Mouse (Mus musculus): ENCODE measurements around the gene Iqschfp. TPM values are rescaled to one million over a fixed set of nuclear protein-coding genes. Genes with fewer than 3 reads are reported as not detected.
A peak's percentile ranks its signal among the peaks of the same experiment; 100 is the strongest.

Iqschfp gene
- total RNA-seq, 2 experiments from 2014 or later = not detected

DNA sequence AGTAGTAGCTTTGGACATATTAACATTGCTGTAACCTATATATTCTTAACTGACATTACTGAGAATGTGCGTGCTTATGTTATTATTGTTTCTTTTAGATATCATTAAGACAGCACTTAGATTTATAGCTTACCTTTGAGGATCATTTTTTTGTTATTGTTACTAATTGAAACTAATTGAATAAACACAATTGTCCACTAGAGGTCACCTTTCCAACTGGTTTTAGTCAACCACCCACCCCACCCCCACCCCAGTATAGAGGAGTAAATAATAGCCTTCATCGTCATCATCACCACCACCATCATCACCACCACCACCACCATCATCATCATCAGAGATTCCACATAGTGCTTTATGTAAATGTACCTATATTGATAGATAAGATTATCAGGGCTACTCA lies 670.8 kb downstream of the Iqschfp start:
- intact Hi-C loops (cut with DNase I) = loop anchor here (5.0 kb wide), 1 partner anchor 149 kb away; no protein-coding TSS in a partner anchor
- Histone ChIP-seq H3K27ac (no peak overlapping the region), H3K4me3 (no peak overlapping the region)
- TF ChIP-seq CTCF (IDR thresholded peaks at IDR 0.05) = peak; percentile 49
- no peak for DNase-seq

DNA sequence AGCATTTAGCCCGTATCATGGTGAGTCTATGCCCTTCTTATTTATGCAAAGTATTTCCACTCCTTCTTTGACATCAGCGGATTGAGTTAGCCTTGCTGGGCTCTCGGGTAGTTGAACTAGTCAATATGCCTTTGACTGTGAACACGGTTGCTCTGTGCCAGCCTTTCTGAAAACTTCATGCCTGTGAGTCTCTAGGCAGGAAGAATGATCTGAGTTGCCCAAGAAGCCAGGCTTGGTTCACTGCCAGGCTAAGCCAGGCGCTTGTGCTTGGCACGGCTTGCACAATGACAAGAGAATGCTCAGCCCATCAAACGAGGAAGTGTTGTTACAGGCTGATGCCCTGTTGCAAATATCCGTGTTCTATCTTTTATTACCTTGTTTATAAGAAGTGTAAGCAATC lies 671.9 kb downstream of the Iqschfp start:
- TF ChIP-seq CTCF (IDR thresholded peaks at IDR 0.05) = no peak
- no peak overlapping the region for H3K4me3 ChIP-seq
- intact Hi-C loops (cut with DNase I) = loop anchor here (5.0 kb wide), 1 partner anchor 148 kb away; no protein-coding TSS in a partner anchor
- DNase-seq = peak; percentile 70
- no peak overlapping the region for H3K27ac ChIP-seq

GRCm38 (mm10) chr3:68564978-68565674 lies 673.1 kb downstream of the Iqschfp start:
- H3K27ac ChIP-seq = no peak overlapping the region
- H3K4me3 ChIP-seq = no peak overlapping the region
- intact Hi-C loops (cut with DNase I) = loop anchor here (5.0 kb wide), 1 partner anchor 147 kb away; no protein-coding TSS in a partner anchor
- TF ChIP-seq CTCF (IDR thresholded peaks at IDR 0.05) = no peak
- DNase-seq = no peak

DNA sequence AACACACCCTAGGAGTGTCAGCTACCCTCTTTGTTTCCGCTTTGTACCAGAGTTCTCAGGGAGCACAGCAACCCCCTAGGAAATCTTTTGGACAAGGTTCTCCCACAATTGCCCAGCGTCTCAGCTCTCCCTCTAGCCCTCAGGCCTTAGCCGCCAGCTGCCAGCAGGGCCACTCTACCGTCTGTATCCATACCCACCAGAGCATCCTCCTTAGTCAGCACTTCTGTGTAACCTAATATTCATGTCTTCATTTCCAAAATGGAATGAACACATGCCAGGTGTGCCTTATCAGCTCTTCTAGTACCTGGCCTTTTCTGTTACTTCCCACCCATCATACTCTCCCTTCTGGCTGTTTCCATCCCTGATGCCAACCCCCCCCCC lies 673.6 kb downstream of the Iqschfp start:
- TF ChIP-seq CTCF (IDR thresholded peaks at IDR 0.05) = no peak
- no peak overlapping the region for H3K4me3 ChIP-seq
- intact Hi-C loops (cut with DNase I) = no loop called here
- DNase-seq = no peak
- no peak overlapping the region for H3K27ac ChIP-seq

GRCm38 (mm10) chr3:68567581-68567980 lies 675.5 kb downstream of the Iqschfp start:
- no peak for DNase-seq
- no peak for TF ChIP-seq CTCF (IDR thresholded peaks at IDR 0.05)
- intact Hi-C loops (cut with DNase I) = no loop called here
- no peak overlapping the region for H3K27ac ChIP-seq
- no peak overlapping the region for H3K4me3 ChIP-seq

GRCm38 (mm10) chr3:68568149-68568548 lies 676.1 kb downstream of the Iqschfp start:
- DNase-seq = no peak
- intact Hi-C loops (cut with DNase I) = no loop called here
- TF ChIP-seq CTCF (IDR thresholded peaks at IDR 0.05) = no peak
- no peak overlapping the region for H3K27ac ChIP-seq
- no peak overlapping the region for H3K4me3 ChIP-seq

DNA sequence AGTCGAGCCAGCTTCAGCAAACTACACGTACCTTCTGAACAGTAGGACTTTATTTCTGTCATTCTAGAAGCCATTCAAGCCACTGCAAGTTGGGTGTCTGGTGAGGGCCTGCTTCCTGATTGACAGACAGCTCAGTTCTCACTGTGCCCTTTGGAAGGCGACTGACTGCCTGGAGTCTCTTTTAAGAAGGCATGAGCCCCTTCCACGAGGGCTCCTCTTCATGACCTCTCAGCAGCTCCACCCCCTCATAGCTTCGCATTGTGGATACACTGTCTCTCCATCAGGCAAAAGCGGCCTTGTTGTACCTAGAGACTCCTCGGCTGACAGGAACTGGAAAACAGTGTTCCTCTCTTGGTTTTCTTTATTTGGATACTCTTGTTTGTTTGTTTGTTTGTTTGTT lies 676.7 kb downstream of the Iqschfp start:
- intact Hi-C loops (cut with DNase I) = no loop called here
- no peak for TF ChIP-seq CTCF (IDR thresholded peaks at IDR 0.05)
- no peak for DNase-seq
- H3K27ac ChIP-seq = no peak overlapping the region
- no peak overlapping the region for H3K4me3 ChIP-seq

GRCm38 (mm10) chr3:68570319-68570718 lies 678.3 kb downstream of the Iqschfp start:
- DNase-seq = no peak
- TF ChIP-seq CTCF (IDR thresholded peaks at IDR 0.05) = no peak
- intact Hi-C loops (cut with DNase I) = no loop called here
- Histone ChIP-seq H3K4me3 (no peak overlapping the region), H3K27ac (no peak overlapping the region)

DNA sequence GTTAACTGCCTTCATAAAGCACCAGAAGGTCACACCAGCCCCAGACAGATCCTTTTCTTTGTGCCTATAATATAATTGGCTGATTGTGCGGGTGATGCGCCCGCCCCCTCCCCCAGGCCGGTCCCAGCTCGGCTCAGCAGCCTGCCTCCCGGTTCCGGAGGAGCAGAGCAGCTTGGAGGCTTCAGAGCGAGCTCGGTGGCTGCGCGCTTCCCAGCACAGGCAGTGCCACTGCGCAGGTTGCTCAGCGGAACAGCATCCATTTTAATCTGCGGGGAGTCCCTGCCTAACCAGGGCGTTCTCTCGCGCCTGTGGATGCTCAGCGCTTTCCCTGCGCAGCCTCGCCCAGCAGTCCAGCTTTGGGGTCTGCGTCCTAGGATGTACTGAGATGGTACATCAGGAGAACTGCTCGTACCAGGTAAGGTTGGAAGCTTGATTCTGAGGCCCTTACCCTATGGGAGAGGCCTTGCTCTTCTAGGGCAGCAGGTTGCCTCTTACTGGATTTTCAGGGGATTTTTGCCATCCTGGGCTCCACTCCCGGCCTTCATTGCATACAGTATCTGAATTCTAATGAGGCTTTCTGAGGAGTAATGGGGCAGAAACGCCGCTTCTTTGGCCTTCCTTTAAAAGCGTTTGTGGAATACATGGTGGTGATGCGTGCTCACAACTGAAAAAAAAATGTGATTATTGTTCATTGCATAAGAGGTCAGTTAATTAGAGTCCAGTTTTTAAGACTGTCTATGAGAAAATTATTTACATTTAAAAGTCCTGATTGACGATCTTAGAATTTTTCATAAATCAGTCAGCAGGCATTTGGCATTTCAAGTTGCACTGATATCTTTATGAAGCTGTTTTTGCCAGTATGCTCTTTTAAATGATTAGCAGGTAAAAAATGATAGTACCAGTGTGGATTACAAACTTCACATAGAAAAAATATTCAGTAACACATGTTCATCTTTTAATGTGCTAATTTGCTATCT lies 680.5 kb downstream of the Iqschfp start:
- TF ChIP-seq CTCF (IDR thresholded peaks at IDR 0.05) = no peak
- peak; percentile 46 for DNase-seq
- intact Hi-C loops (cut with DNase I) = no loop called here
- Histone ChIP-seq H3K27ac (peak overlapping the region; percentile 56), H3K4me3 (peak overlapping the region; percentile 63)

GRCm38 (mm10) chr3:68573226-68573624 lies 681.2 kb downstream of the Iqschfp start:
- intact Hi-C loops (cut with DNase I) = no loop called here
- Histone ChIP-seq H3K27ac (peak overlapping the region; percentile 56; the same call in 1 of the 2 replicates), H3K4me3 (peak overlapping the region; percentile 63)
- no peak for DNase-seq
- no peak for TF ChIP-seq CTCF (IDR thresholded peaks at IDR 0.05)

GRCm38 (mm10) chr3:68574097-68574496 lies 682.1 kb downstream of the Iqschfp start:
- no peak for DNase-seq
- Histone ChIP-seq H3K4me3 (peak overlapping the region; percentile 63; the same call in 1 of the 2 replicates), H3K27ac (no peak overlapping the region)
- intact Hi-C loops (cut with DNase I) = no loop called here
- TF ChIP-seq CTCF (IDR thresholded peaks at IDR 0.05) = no peak

DNA sequence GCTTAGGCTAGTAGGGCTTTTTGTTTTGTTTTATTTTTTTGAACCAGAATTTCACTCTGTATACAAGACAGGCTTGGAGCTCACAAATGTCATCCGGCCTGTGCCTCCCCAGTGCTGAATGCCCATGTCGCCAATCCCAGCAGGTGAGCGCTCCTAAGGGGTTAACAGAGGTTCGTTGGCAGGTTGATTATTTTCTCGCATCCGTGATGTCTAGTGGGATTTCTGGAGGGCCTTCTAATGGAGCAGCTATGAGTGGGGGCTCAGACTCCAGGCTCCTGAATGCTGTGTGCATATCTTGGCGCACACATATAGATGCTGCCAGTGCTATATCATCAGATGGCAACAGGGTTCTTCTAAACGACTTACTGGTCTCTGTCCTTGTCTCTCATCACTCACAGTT lies 682.5 kb downstream of the Iqschfp start:
- TF ChIP-seq CTCF (IDR thresholded peaks at IDR 0.05) = no peak
- DNase-seq = no peak
- Histone ChIP-seq H3K4me3 (no peak overlapping the region), H3K27ac (no peak overlapping the region)
- intact Hi-C loops (cut with DNase I) = no loop called here

Measured in gastrocnemius, adult 2 months (tissue).